Comparison of ENCODE assay signal across 8 mouse cellular contexts in the genomic region with DNA sequence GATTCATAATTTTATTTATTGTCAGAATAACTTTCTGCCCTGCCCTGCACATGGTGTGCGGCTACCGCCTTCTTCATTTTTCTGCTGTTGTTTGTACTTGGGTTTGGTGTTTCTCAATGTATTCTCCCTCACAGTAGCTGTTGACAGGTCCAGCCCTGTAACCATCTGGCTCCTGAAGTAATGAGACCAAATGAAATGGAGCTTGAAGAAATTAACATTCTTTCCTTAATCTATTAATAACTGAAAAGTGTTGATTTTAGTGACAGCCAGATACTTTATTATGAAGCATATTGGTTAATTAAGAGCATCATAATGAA.
DNase-seq lines count a peak whose midpoint lies in the region; ATAC-seq and TF ChIP-seq lines count a peak whose summit lies in the region.
"Had no signal": no experiment of that assay in that cellular context is flagged by ENCODE, and none has a peak within 500 bp of the region (broad histone marks: within the 10 kb centered on the region; RNA-seq: fewer than 3 reads in every experiment).

No protein-coding gene starts in this region.

- H3K36me3 ChIP-seq in heart, embryonic 14.5 days (ENCODE audit: control insufficient read depth, insufficient read depth, low read length): no peaks in the 10 kb centered on the region
- no peaks in the 10 kb centered on the region for H3K36me3 ChIP-seq in heart, adult 2 months (ENCODE audit: control insufficient read depth, insufficient read depth, low read length)
- no peaks in the 10 kb centered on the region for H3K36me3 ChIP-seq in midbrain, postnatal 0 days (ENCODE audit: insufficient read depth, low read length)
- H3K36me3 ChIP-seq in midbrain, embryonic 13.5 days: no peaks in the 10 kb centered on the region
- no peaks in the 10 kb centered on the region for H3K36me3 ChIP-seq in forebrain, embryonic 14.5 days (ENCODE audit: control insufficient read depth, insufficient read depth, low read length)
- H3K36me3 ChIP-seq in neural tube, embryonic 14.5 days (ENCODE audit: control insufficient read depth, insufficient read depth, low read length): no peaks in the 10 kb centered on the region

- no peak for TF ChIP-seq POLR2A in heart, adult 2 months (IDR thresholded peaks at IDR 0.05; ENCODE audit: insufficient read depth, low read depth, low read length)

- H3K4me2 ChIP-seq in heart, embryonic 14.5 days (ENCODE audit: low read length): peak overlapping the region; percentile 55
- peak overlapping the region; percentile 12; the same call in 1 of the 2 replicates for H3K4me2 ChIP-seq in midbrain, postnatal 0 days (ENCODE audit: low read depth, low read length, poor library complexity, severe bottlenecking)
- no peak overlapping the region for H3K4me2 ChIP-seq in midbrain, embryonic 13.5 days (replicated peaks)
- peak overlapping the region; percentile 21; the same call in 1 of the 2 replicates for H3K4me2 ChIP-seq in forebrain, embryonic 14.5 days (ENCODE audit: low read length)
- no peak overlapping the region for H3K4me2 ChIP-seq in neural tube, embryonic 14.5 days (ENCODE audit: low read depth, low read length)

- H3K9me3 ChIP-seq in heart, embryonic 14.5 days (ENCODE audit: control insufficient read depth, low read length): no peaks in the 10 kb centered on the region
- H3K9me3 ChIP-seq in midbrain, postnatal 0 days (ENCODE audit: low read length): no peaks in the 10 kb centered on the region
- H3K9me3 ChIP-seq in midbrain, embryonic 13.5 days: no peaks in the 10 kb centered on the region
- H3K9me3 ChIP-seq in forebrain, embryonic 14.5 days (replicated peaks; ENCODE audit: control insufficient read depth, low read length): no peaks in the 10 kb centered on the region
- H3K9me3 ChIP-seq in neural tube, embryonic 14.5 days (ENCODE audit: control insufficient read depth, low read length): no peaks in the 10 kb centered on the region

- H3K27me3 ChIP-seq in heart, embryonic 14.5 days (ENCODE audit: control insufficient read depth, insufficient read depth, low read length): no peaks in the 10 kb centered on the region
- no peaks in the 10 kb centered on the region for H3K27me3 ChIP-seq in heart, adult 2 months (ENCODE audit: control insufficient read depth, insufficient read depth, low read length)
- H3K27me3 ChIP-seq in midbrain, postnatal 0 days (ENCODE audit: insufficient read depth, low read length): no peaks in the 10 kb centered on the region
- H3K27me3 ChIP-seq in midbrain, embryonic 13.5 days: no peaks in the 10 kb centered on the region
- H3K27me3 ChIP-seq in forebrain, embryonic 14.5 days (replicated peaks; ENCODE audit: control insufficient read depth, insufficient read depth, low read length): no peaks in the 10 kb centered on the region
- H3K27me3 ChIP-seq in neural tube, embryonic 14.5 days (ENCODE audit: control insufficient read depth, insufficient read depth, low read length): no peaks in the 10 kb centered on the region

- no peak overlapping the region for H3K27ac ChIP-seq in heart, embryonic 14.5 days (replicated peaks in 1 of 2; ENCODE audit: control insufficient read depth in 1 of 2, insufficient read depth in 1 of 2, low read depth in 2 of 2, low read length in 2 of 2)
- H3K27ac ChIP-seq in heart, adult 2 months: no peak overlapping the region
- no peak overlapping the region for H3K27ac ChIP-seq in midbrain, postnatal 0 days (ENCODE audit: low read depth, low read length)
- H3K27ac ChIP-seq in midbrain, embryonic 13.5 days: no peak overlapping the region
- H3K27ac ChIP-seq in forebrain, embryonic 14.5 days (ENCODE audit: low read depth, low read length): no peak overlapping the region
- H3K27ac ChIP-seq in neural tube, embryonic 14.5 days (ENCODE audit: low read depth, low read length): no peak overlapping the region
- H3K27ac ChIP-seq: kidney, postnatal 0 days had no signal

- H3K9ac ChIP-seq in heart, embryonic 14.5 days (ENCODE audit: low read length): no peak overlapping the region
- no peak overlapping the region for H3K9ac ChIP-seq in heart, adult 2 months (ENCODE audit: low read depth, low read length)
- H3K9ac ChIP-seq in midbrain, postnatal 0 days (replicated peaks; ENCODE audit: low read length, poor library complexity, severe bottlenecking): no peak overlapping the region
- no peak overlapping the region for H3K9ac ChIP-seq in midbrain, embryonic 13.5 days (replicated peaks)
- no peak overlapping the region for H3K9ac ChIP-seq in forebrain, embryonic 14.5 days (ENCODE audit: low read length)
- no peak overlapping the region for H3K9ac ChIP-seq in neural tube, embryonic 14.5 days (replicated peaks; ENCODE audit: low read depth, low read length)

- H3K79me2 ChIP-seq in heart, adult 2 months (replicated peaks; ENCODE audit: control insufficient read depth, insufficient read depth, low read length): no peaks in the 10 kb centered on the region

- no peak overlapping the region for H3K4me3 ChIP-seq in heart, embryonic 14.5 days (ENCODE audit: control insufficient read depth in 1 of 2, insufficient read depth in 1 of 2, low read depth in 1 of 2, low read length in 2 of 2)
- H3K4me3 ChIP-seq in heart, adult 2 months: no peak overlapping the region
- no peak overlapping the region for H3K4me3 ChIP-seq in midbrain, postnatal 0 days (ENCODE audit: low read depth, low read length)
- H3K4me3 ChIP-seq in midbrain, embryonic 13.5 days (replicated peaks): no peak overlapping the region
- H3K4me3 ChIP-seq in forebrain, embryonic 14.5 days (ENCODE audit: low read depth, low read length): no peak overlapping the region
- no peak overlapping the region for H3K4me3 ChIP-seq in neural tube, embryonic 14.5 days (ENCODE audit: low read depth, low read length)

- no peak for ATAC-seq in heart, embryonic 14.5 days (ENCODE audit: insufficient number of reproducible peaks, insufficient read depth, low FRiP score, low read depth)
- ATAC-seq in midbrain, postnatal 0 days (ENCODE audit: low FRiP score): no peak
- no peak; the same call in 1 of the 2 replicates for ATAC-seq in midbrain, embryonic 13.5 days
- peak; percentile 91 for ATAC-seq in forebrain, embryonic 14.5 days
- 0 out of 2 replicates have a peak, but pooled peaks have one; percentile 18 for ATAC-seq in neural tube, embryonic 14.5 days (ENCODE audit: low read depth)

- TF ChIP-seq EP300 in heart, adult 2 months (IDR thresholded peaks at IDR 0.05; ENCODE audit: insufficient read depth, low read depth, low read length): no peak

- H3K4me1 ChIP-seq in heart, embryonic 14.5 days (ENCODE audit: control insufficient read depth in 2 of 2, insufficient read depth in 2 of 2, low read length in 2 of 2): peaks cover 5 to 7% of the 10 kb centered on the region in 2 experiments; a peak in 3 of 4 replicates
- H3K4me1 ChIP-seq in heart, adult 2 months (ENCODE audit: control insufficient read depth, insufficient read depth, low read length): peaks cover 2% of the 10 kb centered on the region; the same call in 1 of the 2 replicates
- H3K4me1 ChIP-seq in midbrain, postnatal 0 days (ENCODE audit: insufficient read depth, low read length): no peaks in the 10 kb centered on the region
- 0 out of 2 replicates have a peak, but pooled peaks cover 3% of the 10 kb centered on the region for H3K4me1 ChIP-seq in midbrain, embryonic 13.5 days (replicated peaks)
- H3K4me1 ChIP-seq in forebrain, embryonic 14.5 days (ENCODE audit: control insufficient read depth, insufficient read depth, low read length): no peaks in the 10 kb centered on the region
- peaks cover 3% of the 10 kb centered on the region; the same call in 1 of the 2 replicates for H3K4me1 ChIP-seq in neural tube, embryonic 14.5 days (ENCODE audit: control insufficient read depth, insufficient read depth, low read length)

- no peak for TF ChIP-seq CTCF in heart, adult 2 months (IDR thresholded peaks at IDR 0.05)
- no peak for TF ChIP-seq CTCF in midbrain, postnatal 0 days (IDR thresholded peaks at IDR 0.05)

- WGBS in heart, embryonic 14.5 days: 74% methylated on average over 2 of the region's 2 CpGs
- whole genome bisulfite sequencing in heart, adult 2 months: 88% methylated on average over 2 of the region's 2 CpGs
- WGBS in midbrain, postnatal 0 days: 92% methylated on average over 2 of the region's 2 CpGs
- 92% methylated on average over 2 of the region's 2 CpGs for WGBS in midbrain, embryonic 13.5 days
- WGBS in forebrain, embryonic 14.5 days: 59% methylated on average over 2 of the region's 2 CpGs
- 77% methylated on average over 2 of the region's 2 CpGs for WGBS in neural tube, embryonic 14.5 days

- intact Hi-C loops in heart, adult 2 months (cut with DNase I): loop anchor here (5.0 to 10.0 kb wide), 4 partner anchors 115 to 527 kb away; a partner anchor contains a TSS

- no peak for DNase-seq in heart, adult 2 months
- DNase-seq in midbrain, postnatal 0 days (ENCODE audit: low spot score): peak; percentile 30
- peak; percentile 69 for DNase-seq in forebrain, embryonic 14.5 days (ENCODE audit: low spot score)
- DNase-seq in kidney, postnatal 14 days: no peak

Comparison
In these comparisons a context has a peak if more than half of its experiments do, and no peak if none do; other contexts are left out.
1. H3K4me2 ChIP-seq: peak in heart, embryonic 14.5 days (single experiment), midbrain, postnatal 0 days (single experiment) and forebrain, embryonic 14.5 days (single experiment); none in midbrain, embryonic 13.5 days (single experiment) and neural tube, embryonic 14.5 days (single experiment).
2. ATAC-seq: peak in forebrain, embryonic 14.5 days (single experiment) and neural tube, embryonic 14.5 days (single experiment); none in heart, embryonic 14.5 days (single experiment), midbrain, postnatal 0 days (single experiment) and midbrain, embryonic 13.5 days (single experiment).
3. DNase-seq: peak in midbrain, postnatal 0 days (single experiment) and forebrain, embryonic 14.5 days (single experiment); none in heart, adult 2 months (0 of 2) and kidney, postnatal 14 days (single experiment).